Mouse (Mus musculus) MEL (cell line): ENCODE results near the gene Tsen15. TPM values are rescaled to one million over a fixed set of nuclear protein-coding genes. Genes with fewer than 3 reads are reported as not detected.

Source experiments
- DNase-seq: peaks from one replicate; pipeline ENCODE4 v3.0.0; 2011; ENCODE audit warnings: low read depth, low spot score
- H3K27ac ChIP-seq: 2 replicates; pipeline ENCODE4 v1.5.1; 2012; ENCODE audit warnings: low read depth, mild to moderate bottlenecking, control low read depth, low read length, moderate library complexity; ENCODE audit not compliant: control insufficient read depth
- H3K27me3 ChIP-seq, 2 experiments: fragments of 150-350 bp in 1 of 2; sonication (generic) in 1 of 2; 2 replicates each; pipeline ENCODE4 v1.6.1; 2012; ENCODE audit warnings: low read length in 2 of 2, mild to moderate bottlenecking in 2 of 2, improper control_type of control experiment in 1 of 2, moderate library complexity in 1 of 2; ENCODE audit not compliant: insufficient read depth in 2 of 2, control insufficient read depth in 1 of 2
- H3K36me3 ChIP-seq, 2 experiments: 2 replicates each; pipeline ENCODE4 v1.6.1; 2012 to 2014; ENCODE audit warnings: low read length in 2 of 2, improper control_type of control experiment in 1 of 2, inconsistent platforms in 1 of 2, mild to moderate bottlenecking in 1 of 2; ENCODE audit not compliant: insufficient read depth in 2 of 2, control insufficient read depth in 1 of 2
- H3K4me1 ChIP-seq, 2 experiments: fragments of 150-350 bp in 1 of 2; sonication (generic) in 1 of 2; 2 replicates each; pipeline ENCODE4 v1.6.1; 2012; ENCODE audit warnings: low read length in 2 of 2, improper control_type of control experiment in 1 of 2, mild to moderate bottlenecking in 1 of 2; ENCODE audit not compliant: insufficient read depth in 2 of 2, control insufficient read depth in 1 of 2
- H3K4me3 ChIP-seq, 2 experiments: fragments of 150-350 bp in 1 of 2; sonication (generic) in 1 of 2; 2 replicates each; pipeline ENCODE4 v1.5.1; 2012; ENCODE audit warnings: low read depth in 2 of 2, low read length in 2 of 2, mild to moderate bottlenecking in 2 of 2, moderate library complexity in 2 of 2, control low read depth in 1 of 2, improper control_type of control experiment in 1 of 2; ENCODE audit not compliant: control insufficient read depth in 1 of 2, insufficient read depth in 1 of 2
- H3K79me2 ChIP-seq: 2 replicates; pipeline ENCODE4 v1.6.1; 2012; ENCODE audit warnings: mild to moderate bottlenecking, low read length, moderate library complexity; ENCODE audit not compliant: control insufficient read depth, poor library complexity, insufficient read depth
- H3K9ac ChIP-seq: 2 replicates; pipeline ENCODE4 v1.6.1; 2012; ENCODE audit warnings: low read depth, mild to moderate bottlenecking, control low read depth, low read length, moderate library complexity; ENCODE audit not compliant: control insufficient read depth, poor library complexity, severe bottlenecking
- H3K9me3 ChIP-seq: fragments of 150-350 bp; sonication (generic); replicated peaks from 2 replicates; pipeline ENCODE4 v1.6.1; 2012; ENCODE audit warnings: mild to moderate bottlenecking, low read length, improper control_type of control experiment, moderate library complexity; ENCODE audit not compliant: insufficient read depth
- CHD1 ChIP-seq: IDR thresholded peaks from 2 replicates; pipeline ENCODE4 v1.6.1; 2012; ENCODE audit warnings: low read depth, mild to moderate bottlenecking, inconsistent platforms, low read length, improper control_type of control experiment
- CTCF ChIP-seq, 3 experiments: IDR thresholded peaks in 2 of 3; conservative IDR thresholded peaks in 1 of 3; 2 replicates each; pipeline ENCODE4 v1.5.1; 2011 to 2012; ENCODE audit warnings: low read length in 3 of 3, low read depth in 2 of 3, mild to moderate bottlenecking in 2 of 3, improper control_type of control experiment in 1 of 3, inconsistent platforms in 1 of 3, mixed read lengths in 1 of 3, moderate library complexity in 1 of 3; ENCODE audit not compliant: control insufficient read depth in 1 of 3, insufficient read depth in 1 of 3, poor library complexity in 1 of 3, severe bottlenecking in 1 of 3
- E2F4 ChIP-seq: IDR thresholded peaks from 2 replicates; pipeline ENCODE4 v1.6.1; 2011; ENCODE audit warnings: low read depth, low read length, improper control_type of control experiment, borderline replicate concordance
- EP300 ChIP-seq, 2 experiments: IDR thresholded peaks; 2 replicates each; pipeline ENCODE4 v1.6.1; 2011; ENCODE audit warnings: improper control_type of control experiment in 2 of 2, low read length in 2 of 2, low read depth in 1 of 2, mild to moderate bottlenecking in 1 of 2
- ETS1 ChIP-seq: IDR thresholded peaks from 2 replicates; pipeline ENCODE4 v1.6.1; 2012; ENCODE audit warnings: low read depth, mild to moderate bottlenecking, inconsistent platforms, low read length, improper control_type of control experiment, moderate library complexity
- GABPA ChIP-seq: IDR thresholded peaks from 2 replicates; pipeline ENCODE4 v1.6.1; 2012; ENCODE audit warnings: low read depth, mild to moderate bottlenecking, inconsistent platforms, low read length, improper control_type of control experiment, moderate library complexity
- GATA1 ChIP-seq: IDR thresholded peaks from 2 replicates; pipeline ENCODE4 v1.6.1; 2011; ENCODE audit warnings: low read depth, low read length, improper control_type of control experiment
- HCFC1 ChIP-seq: IDR thresholded peaks from 2 replicates; pipeline ENCODE4 v1.6.1; 2012; ENCODE audit warnings: low read depth, mild to moderate bottlenecking, inconsistent platforms, low read length, improper control_type of control experiment, moderate library complexity
- JUND ChIP-seq: IDR thresholded peaks from 2 replicates; pipeline ENCODE4 v1.6.1; 2011; ENCODE audit warnings: low read depth, mild to moderate bottlenecking, improper control_type of control experiment, low read length
- MAFK ChIP-seq: IDR thresholded peaks from 2 replicates; pipeline ENCODE4 v1.6.1; 2011; ENCODE audit warnings: low read depth, mild to moderate bottlenecking, low read length, improper control_type of control experiment, borderline replicate concordance
- MAX ChIP-seq: IDR thresholded peaks from 2 replicates; pipeline ENCODE4 v1.6.1; 2011; ENCODE audit warnings: low read length, improper control_type of control experiment
- MAZ ChIP-seq: IDR thresholded peaks from 2 replicates; pipeline ENCODE4 v1.6.1; 2012; ENCODE audit warnings: low read depth, mild to moderate bottlenecking, inconsistent platforms, low read length, improper control_type of control experiment
- MYB ChIP-seq: IDR thresholded peaks from 2 replicates; pipeline ENCODE4 v1.6.1; 2011; ENCODE audit warnings: mild to moderate bottlenecking, low read depth, low read length, improper control_type of control experiment
- MYC ChIP-seq: IDR thresholded peaks from 2 replicates; pipeline ENCODE4 v1.6.1; 2011; ENCODE audit warnings: low read depth, mild to moderate bottlenecking, low read length, improper control_type of control experiment, moderate library complexity
- NELFE ChIP-seq: IDR thresholded peaks from 2 replicates; pipeline ENCODE4 v1.6.1; 2011; ENCODE audit warnings: low read depth, low read length, improper control_type of control experiment
- NRF1 ChIP-seq: IDR thresholded peaks from 2 replicates; pipeline ENCODE4 v1.6.1; 2014; ENCODE audit warnings: low read depth, mild to moderate bottlenecking, inconsistent platforms, low read length, improper control_type of control experiment, moderate library complexity; ENCODE audit not compliant: poor library complexity, insufficient read depth, severe bottlenecking
- POLR2A ChIP-seq, 2 experiments: IDR thresholded peaks; 2 replicates each; pipeline ENCODE4 v1.6.1; 2011 to 2012; ENCODE audit warnings: low read length in 2 of 2, mild to moderate bottlenecking in 2 of 2, control low read depth in 1 of 2, improper control_type of control experiment in 1 of 2, low read depth in 1 of 2, moderate library complexity in 1 of 2; ENCODE audit not compliant: control insufficient read depth in 1 of 2, insufficient read depth in 1 of 2, poor library complexity in 1 of 2
- RCOR1 ChIP-seq: IDR thresholded peaks from 2 replicates; pipeline ENCODE4 v1.6.1; 2012; ENCODE audit warnings: low read depth, mild to moderate bottlenecking, inconsistent platforms, low read length, improper control_type of control experiment
- SIN3A ChIP-seq: IDR thresholded peaks from 2 replicates; pipeline ENCODE4 v1.6.1; 2012; ENCODE audit warnings: low read length, improper control_type of control experiment, inconsistent platforms
- TBP ChIP-seq: IDR thresholded peaks from 2 replicates; pipeline ENCODE4 v1.8.0; 2011; ENCODE audit warnings: low read depth, low read length, improper control_type of control experiment
- UBTF ChIP-seq: IDR thresholded peaks from 2 replicates; pipeline ENCODE4 v1.6.1; 2012; ENCODE audit warnings: low read depth, mild to moderate bottlenecking, inconsistent platforms, low read length, improper control_type of control experiment, moderate library complexity, borderline replicate concordance; ENCODE audit not compliant: insufficient read depth
- USF2 ChIP-seq, 2 experiments: IDR thresholded peaks; 2 replicates each; pipeline ENCODE4 v1.6.1; 2011 to 2012; ENCODE audit warnings: improper control_type of control experiment in 2 of 2, low read length in 2 of 2, borderline replicate concordance in 1 of 2, inconsistent platforms in 1 of 2, low read depth in 1 of 2, mild to moderate bottlenecking in 1 of 2; ENCODE audit not compliant: insufficient read depth in 1 of 2
- ZC3H11A ChIP-seq: IDR thresholded peaks from 2 replicates; pipeline ENCODE4 v1.6.1; 2012; ENCODE audit warnings: low read depth, mild to moderate bottlenecking, inconsistent platforms, low read length, improper control_type of control experiment
- ZMIZ1 ChIP-seq: IDR thresholded peaks from 2 replicates; pipeline ENCODE4 v1.6.1; 2012; ENCODE audit warnings: low read depth, mild to moderate bottlenecking, inconsistent platforms, low read length, improper control_type of control experiment, moderate library complexity
- ZNF384 ChIP-seq: IDR thresholded peaks from 2 replicates; pipeline ENCODE4 v1.6.1; 2012; ENCODE audit warnings: low read depth, mild to moderate bottlenecking, inconsistent platforms, low read length, improper control_type of control experiment
- polyA plus RNA-seq, 2 experiments: library from polyadenylated mRNA; stranded (reverse) in 1 of 2; unstranded in 1 of 2; fragments of >175 nt in 1 of 2; fragments of >200 nt in 1 of 2; gene quantifications; 2 replicates each; pipeline versions ENCODE4 v1.2.1 to v1.2.4; 2012; ENCODE audit warnings: low replicate concordance in 2 of 2, low read depth in 1 of 2; ENCODE audit not compliant: insufficient read length in 2 of 2, insufficient read depth in 1 of 2, missing spikeins in 1 of 2
- total RNA-seq: library from RNA; depleted of rRNA; stranded (reverse); fragments of 300-350 nt; gene quantifications from 2 replicates; pipeline ENCODE4 v1.2.3, GENCODE M21; 2012

Gene Tsen15
- total and polyA plus RNA-seq, 3 experiments: 66.8 to 194 (median 68.3) TPM

GRCm38 (mm10) chr1:152400556-152401540 is 14.4 kb upstream of the Tsen15 start:
- 0 out of 2 replicates have a peak, but pooled peaks cover 2% of the 10 kb centered on the region for H3K9me3 ChIP-seq
- no peak overlapping the region for H3K27ac ChIP-seq
- no peak overlapping the region for H3K4me3 ChIP-seq
- no peak for DNase-seq
- H3K4me1 ChIP-seq: no peaks in the 10 kb centered on the region
- TF ChIP-seq CTCF (IDR thresholded peaks at IDR 0.05 in 2 of 3, conservative IDR thresholded peaks at IDR 0.05 in 1 of 3; ENCODE audit: control insufficient read depth in 1 of 3, insufficient read depth in 1 of 3, low read depth in 2 of 3, low read length in 3 of 3, poor library complexity in 1 of 3, severe bottlenecking in 1 of 3) (no peak), ZC3H11A (no peak), POLR2A (IDR thresholded peaks at IDR 0.05; ENCODE audit: control insufficient read depth in 1 of 2, insufficient read depth in 1 of 2, low read depth in 1 of 2, low read length in 2 of 2, poor library complexity in 1 of 2) (no peak), GABPA (no peak), TBP (no peak), ZNF384 (no peak), RCOR1 (no peak), MYB (no peak), USF2 (IDR thresholded peaks at IDR 0.05; ENCODE audit: borderline replicate concordance in 1 of 2, insufficient read depth in 1 of 2, low read depth in 1 of 2, low read length in 2 of 2) (no peak), MYC (no peak), MAX (no peak), GATA1 (no peak), MAFK (no peak), HCFC1 (no peak), E2F4 (no peak)
- H3K36me3 ChIP-seq: no peaks in the 10 kb centered on the region
- no peaks in the 10 kb centered on the region for H3K79me2 ChIP-seq
- no peak overlapping the region for H3K9ac ChIP-seq
- no peaks in the 10 kb centered on the region; a peak in 2 of 4 replicates for H3K27me3 ChIP-seq

- 0 out of 2 replicates have a peak, but pooled peaks cover 2% of the 10 kb centered on the region for H3K9me3 ChIP-seq
- no peaks in the 10 kb centered on the region for H3K79me2 ChIP-seq
- H3K36me3 ChIP-seq: no peaks in the 10 kb centered on the region
- no peak within 1 kb of the TSS for H3K27ac ChIP-seq
- no peak for DNase-seq
- H3K27me3 ChIP-seq: no peaks in the 10 kb centered on the region; a peak in 2 of 4 replicates
- H3K9ac ChIP-seq: no peak within 1 kb of the TSS
- no peaks in the 10 kb centered on the region for H3K4me1 ChIP-seq
- TF ChIP-seq NELFE (no peak), MAX (no peak), ETS1 (no peak), MAZ (no peak), JUND (no peak), NRF1 (no peak), EP300 (IDR thresholded peaks at IDR 0.05; ENCODE audit: low read depth in 1 of 2, low read length in 2 of 2) (no peak), UBTF (no peak), CHD1 (no peak), ZMIZ1 (no peak), TBP (no peak), GABPA (no peak), SIN3A (no peak)
- no peak within 1 kb of the TSS for H3K4me3 ChIP-seq
These were observed 13.5 kb upstream of the Tsen15 start, which contains the start of gene Colgalt2 for GRCm38 (mm10) chr1:152399790-152400555. Colgalt2 (plus strand) TSS chr1:152399830.
